In the genomic region with DNA sequence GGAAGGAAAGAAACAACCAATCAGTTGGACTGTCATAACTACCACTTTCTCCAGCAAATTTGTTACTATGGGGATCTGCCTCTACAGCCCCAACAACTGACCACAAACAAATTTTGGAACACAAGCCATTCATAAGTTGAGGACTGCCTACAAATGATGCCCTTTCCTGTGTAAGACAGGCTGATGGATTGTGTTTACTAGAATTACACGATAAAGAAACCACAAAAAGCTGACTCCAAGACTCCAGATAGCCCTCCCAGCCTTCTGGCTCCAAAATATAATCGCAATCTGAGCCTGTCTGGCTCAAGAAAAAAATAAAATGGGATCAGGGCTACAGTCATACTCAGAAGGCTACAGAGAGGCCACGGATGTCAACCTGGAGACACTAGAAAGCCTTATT, we compare ENCODE assay signal across 27 mouse cellular contexts. TPM values are rescaled to one million over a fixed set of nuclear protein-coding genes. Genes with fewer than 3 reads are reported as not detected.
A peak's percentile ranks its signal among the peaks of the same experiment; 100 is the strongest.
DNase-seq lines count a peak whose midpoint lies in the region; ATAC-seq and TF ChIP-seq lines count a peak whose summit lies in the region.
"Had no signal": no experiment of that assay in that cellular context is flagged by ENCODE, and none has a peak within 500 bp of the region (broad histone marks: within the 10 kb centered on the region; RNA-seq: fewer than 3 reads in every experiment).

No protein-coding gene starts in this region.

- H3K9ac ChIP-seq in lung, embryonic 15.5 days, result no peak overlapping the region
- no peak overlapping the region for H3K9ac ChIP-seq in embryonic facial prominence, embryonic 15.5 days
- H3K9ac ChIP-seq: hindbrain, embryonic 13.5 days; limb, embryonic 12.5 days; liver, embryonic 15.5 days had no signal

- no peak for TF ChIP-seq CTCF in kidney, adult 2 months (conservative IDR thresholded peaks at IDR 0.05; ENCODE audit: insufficient read depth, insufficient read length, low read depth, low read length)

- peak; percentile 1 for DNase-seq in kidney, adult 2 months
- DNase-seq in kidney, adult 18-20 months, result no peak
- no peak for DNase-seq in lung, adult 18-20 months
- DNase-seq in NIH3T3 (ENCODE audit: low read depth), result peak; percentile 15
- no peak for DNase-seq in adrenal gland, postnatal 10 days
- DNase-seq: adrenal gland, adult 2 months; cerebellum, postnatal 10 days; embryo, embryonic 11 days; heart, adult 11 months; kidney, adult 11 months; midbrain, embryonic 14.5 days; retina, postnatal 1 day; thymus, postnatal 25 days had no signal

- WGBS in kidney, adult 2 months, result 44% methylated on average over 3 of the region's 3 CpGs
- WGBS in lung, embryonic 15.5 days, result 39% methylated on average over 3 of the region's 3 CpGs
- 51% methylated on average over 3 of the region's 3 CpGs for WGBS in embryonic facial prominence, embryonic 15.5 days

- no peak for ATAC-seq in lung, embryonic 15.5 days (ENCODE audit: borderline replicate concordance, extremely low read depth, low FRiP score, low TSS enrichment)
- no peak for ATAC-seq in embryonic facial prominence, embryonic 15.5 days (ENCODE audit: insufficient number of reproducible peaks, low FRiP score, low TSS enrichment, low read depth)
- ATAC-seq in erythroid progenitor cell, adult 5-6 weeks (replicated peaks; ENCODE audit: low FRiP score, poor library complexity, severe bottlenecking), result no peak
- ATAC-seq: CD4-positive, CD25-positive, alpha-beta regulatory T cell, adult 4 months had no signal

- H3K4me1 ChIP-seq in kidney, adult 2 months (ENCODE audit: control insufficient read depth, insufficient read depth, low read length), result no peaks in the 10 kb centered on the region
- H3K4me1 ChIP-seq in lung, embryonic 15.5 days, result peaks cover 30% of the 10 kb centered on the region
- peaks cover 31% of the 10 kb centered on the region for H3K4me1 ChIP-seq in embryonic facial prominence, embryonic 15.5 days
- H3K4me1 ChIP-seq: liver, embryonic 15.5 days had no signal

- TF ChIP-seq POLR2A in kidney, adult 2 months (IDR thresholded peaks at IDR 0.05; ENCODE audit: low read depth, low read length), result no peak

- no peak overlapping the region for H3K4me2 ChIP-seq in lung, embryonic 15.5 days
- no peak overlapping the region for H3K4me2 ChIP-seq in embryonic facial prominence, embryonic 15.5 days (replicated peaks)
- H3K4me2 ChIP-seq: hindbrain, embryonic 13.5 days; limb, embryonic 12.5 days; liver, embryonic 15.5 days had no signal

- no peaks in the 10 kb centered on the region for H3K9me3 ChIP-seq in lung, embryonic 15.5 days
- H3K9me3 ChIP-seq in embryonic facial prominence, embryonic 15.5 days (replicated peaks), result no peaks in the 10 kb centered on the region
- H3K9me3 ChIP-seq: G1E; hindbrain, embryonic 13.5 days; limb, embryonic 12.5 days; liver, embryonic 15.5 days had no signal

- H3K27me3 ChIP-seq in kidney, adult 2 months (replicated peaks; ENCODE audit: control insufficient read depth, insufficient read depth, low read length), result no peaks in the 10 kb centered on the region
- H3K27me3 ChIP-seq in lung, embryonic 15.5 days, result no peaks in the 10 kb centered on the region
- H3K27me3 ChIP-seq in embryonic facial prominence, embryonic 15.5 days, result no peaks in the 10 kb centered on the region
- H3K27me3 ChIP-seq: hindbrain, embryonic 13.5 days; limb, embryonic 12.5 days; liver, embryonic 15.5 days had no signal

- H3K27ac ChIP-seq in kidney, adult 2 months (ENCODE audit: insufficient read depth, low read depth, low read length), result no peak overlapping the region
- peak overlapping the region; percentile 88 for H3K27ac ChIP-seq in lung, embryonic 15.5 days
- H3K27ac ChIP-seq in embryonic facial prominence, embryonic 15.5 days (replicated peaks), result peak overlapping the region; percentile 58; the same call in 1 of the 2 replicates
- H3K27ac ChIP-seq: hindbrain, embryonic 13.5 days; liver, embryonic 15.5 days had no signal

- H3K36me3 ChIP-seq in kidney, adult 2 months (ENCODE audit: control insufficient read depth, insufficient read depth, low read length), result no peaks in the 10 kb centered on the region
- no peaks in the 10 kb centered on the region for H3K36me3 ChIP-seq in lung, embryonic 15.5 days
- no peaks in the 10 kb centered on the region for H3K36me3 ChIP-seq in embryonic facial prominence, embryonic 15.5 days
- H3K36me3 ChIP-seq: G1E; hindbrain, embryonic 13.5 days; limb, embryonic 12.5 days; liver, embryonic 15.5 days had no signal

- H3K4me3 ChIP-seq in kidney, adult 2 months (ENCODE audit: insufficient read depth, low read depth, low read length), result no peak overlapping the region
- H3K4me3 ChIP-seq in lung, embryonic 15.5 days, result no peak overlapping the region
- no peak overlapping the region for H3K4me3 ChIP-seq in embryonic facial prominence, embryonic 15.5 days (replicated peaks)
- H3K4me3 ChIP-seq: hindbrain, embryonic 13.5 days; limb, embryonic 12.5 days; liver, embryonic 15.5 days had no signal

RNA-seq across cellular contexts. Expression of gene Actbl2, which starts 20.2 kb away (rescaled TPM):
- polyA plus RNA-seq in kidney, adult 2 months (2012; rRNA removed), result not detected in 2 replicates
- not detected in 2 replicates for polyA plus RNA-seq in lung, embryonic 15.5 days (2015; fragmentation: Nextera tagmentation; extraction: Ambion mirVana)
- 0.13 and 0.38 TPM in 2 replicates for polyA plus RNA-seq in embryonic facial prominence, embryonic 15.5 days (2015; fragmentation: Nextera tagmentation; extraction: Ambion mirVana)
- total RNA-seq in adrenal gland, postnatal 10 days (2021), result not detected
- total RNA-seq in erythroid progenitor cell, adult 5-6 weeks (2015; ENCODE audit: low replicate concordance), result not detected in 2 replicates
- not detected in 2 replicates for total RNA-seq in erythroid progenitor cell, adult 5-6 weeks (2017; ENCODE audit: low replicate concordance)
- total RNA-seq: adrenal gland, adult 2 months; gastrocnemius, adult 8-10 months; left cerebral cortex, adult 18-20 months; megakaryocyte progenitor cell, adult 5-6 weeks had no signal
- polyA plus RNA-seq: adrenal gland, adult 2 months; CD4-positive, CD25-positive, alpha-beta regulatory T cell, adult 4 months; G1E; heart, embryonic 14.5 days; hindbrain, embryonic 13.5 days; limb, embryonic 12.5 days; liver, embryonic 15.5 days; midbrain, embryonic 14.5 days; small intestine, adult 2 months; stomach, embryonic 14.5 days had no signal

Comparison
In these comparisons a context has a peak if more than half of its experiments do, and no peak if none do; other contexts are left out.
1. DNase-seq: peak in kidney, adult 2 months (single experiment) and NIH3T3 (single experiment); none in kidney, adult 18-20 months (single experiment), lung, adult 18-20 months (0 of 2) and adrenal gland, postnatal 10 days (single experiment).